Mouse (Mus musculus): ENCODE data around the gene Syt16.

DNA sequence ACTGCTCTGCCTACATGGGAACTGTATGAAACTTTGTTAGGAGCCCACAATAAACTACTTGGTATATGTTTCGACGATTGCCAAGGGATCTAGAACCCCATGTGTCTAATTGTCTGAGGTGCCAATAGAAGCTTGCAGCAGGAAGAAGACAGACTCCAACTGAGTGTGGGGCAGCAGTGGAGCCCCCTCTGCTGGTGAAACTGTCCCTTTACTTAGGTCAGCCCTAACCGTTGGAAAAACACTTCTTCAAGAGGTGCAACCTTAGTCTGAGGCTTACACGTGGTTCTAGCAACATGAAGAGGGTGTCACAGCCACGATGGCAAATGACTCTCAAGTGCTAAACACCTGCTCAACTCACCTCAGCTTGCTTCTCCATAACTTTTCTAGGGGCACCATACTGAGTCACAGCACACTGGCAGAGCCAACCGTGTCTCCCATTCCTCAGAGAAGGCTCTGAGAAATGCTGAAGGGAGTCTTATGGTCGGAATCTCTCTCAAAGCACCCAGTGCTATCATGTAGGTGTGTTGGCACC lies 17.3 kb downstream of the Syt16 start:
- TF ChIP-seq POLR2A (IDR thresholded peaks at IDR 0.05; ENCODE audit: low read depth, low read length) (no peak), CTCF (conservative IDR thresholded peaks at IDR 0.05; ENCODE audit: insufficient read depth, insufficient read length, low read depth, low read length) (peak; percentile 31; the same call in 1 of the 2 replicates)

All from kidney, adult 2 months (tissue).